Mouse (Mus musculus) midbrain, embryonic 11.5 days (tissue): Measurements from ENCODE around the gene Sorcs2. TPM values are rescaled to one million over a fixed set of nuclear protein-coding genes. Genes with fewer than 3 reads are reported as not detected.

Experiments used
- ATAC-seq: fragments of 200-750 bp; cut with Nextera tagmentation; 2 replicates; pipeline ENCODE4 v1.8.0; 2017; ENCODE audit warnings: moderate TSS enrichment, moderate library complexity; ENCODE audit not compliant: low FRiP score
- DNase-seq: peaks from one replicate; pipeline ENCODE4 v3.0.0; 2015; ENCODE audit warnings: low spot score; ENCODE audit errors: missing footprints
- H3K27ac ChIP-seq: fragments of 300-500 bp; sonication (generic); 2 replicates; pipeline ENCODE4 v1.5.1; 2014; ENCODE audit warnings: low read depth, low read length
- H3K27me3 ChIP-seq: fragments of 300-500 bp; sonication (generic); 2 replicates; pipeline ENCODE4 v1.6.1; 2014; ENCODE audit warnings: mild to moderate bottlenecking, low read length, moderate library complexity, mixed read lengths; ENCODE audit not compliant: control insufficient read depth, insufficient read depth
- H3K36me3 ChIP-seq: fragments of 300-500 bp; sonication (generic); 2 replicates; pipeline ENCODE4 v1.6.1; 2014; ENCODE audit warnings: mild to moderate bottlenecking, low read length, moderate library complexity, mixed read lengths; ENCODE audit not compliant: control insufficient read depth, insufficient read depth
- H3K4me1 ChIP-seq: fragments of 300-500 bp; sonication (generic); 2 replicates; pipeline ENCODE4 v1.6.1; 2014; ENCODE audit warnings: low read length; ENCODE audit not compliant: control insufficient read depth, insufficient read depth
- H3K4me2 ChIP-seq: fragments of 300-500 bp; sonication (generic); 2 replicates; pipeline ENCODE4 v1.6.1; 2014; ENCODE audit warnings: mild to moderate bottlenecking, moderate library complexity
- H3K4me3 ChIP-seq: fragments of 300-500 bp; sonication (generic); 2 replicates; pipeline ENCODE4 v1.5.1; 2014; ENCODE audit warnings: low read depth, low read length
- H3K9ac ChIP-seq: fragments of 300-500 bp; sonication (generic); 2 replicates; pipeline ENCODE4 v1.6.1; 2014; ENCODE audit warnings: low read length
- H3K9me3 ChIP-seq: fragments of 300-500 bp; sonication (generic); 2 replicates; pipeline ENCODE4 v1.6.1; 2016; ENCODE audit warnings: low read length; ENCODE audit not compliant: control insufficient read depth
- WGBS: fragments of 180-500 bp; shearing (Covaris S2); extraction: QIAGEN DNeasy Blood & Tissue Kit; methylation state at CpG from one replicate; pipeline ENCODE4 v1.1.7; 2014; 5-methylcytosine and 5-hydroxymethylcytosine counted together
- polyA plus RNA-seq: library from polyadenylated mRNA; unstranded; fragments of >200 nt; fragmentation: Nextera tagmentation; extraction: Ambion mirVana; gene quantifications from 2 replicates; pipeline ENCODE4 v1.2.1, GENCODE M21; 2014

The Sorcs2 gene
- polyA plus RNA-seq, 1 experiment from 2014 or later, result 7.3 TPM

GRCm38 (mm10) chr5:36195436-36195835 lies 202.5 kb downstream of the Sorcs2 start:
- Histone ChIP-seq H3K4me3 (no peak overlapping the region), H3K9ac (no peak overlapping the region), H3K27ac (no peak overlapping the region), H3K36me3 (no peaks in the 10 kb centered on the region), H3K27me3 (no peaks in the 10 kb centered on the region), H3K4me2 (no peak overlapping the region), H3K9me3 (no peaks in the 10 kb centered on the region), H3K4me1 (peaks cover 15% of the 10 kb centered on the region)
- WGBS, result 86% methylated on average over 4 of the region's 4 CpGs
- ATAC-seq, result peak; percentile 33; the same call in 1 of the 2 replicates
- DNase-seq, result no peak

GRCm38 (mm10) chr5:36194631-36195030 lies 203.3 kb downstream of the Sorcs2 start:
- Histone ChIP-seq H3K27me3 (no peaks in the 10 kb centered on the region), H3K36me3 (no peaks in the 10 kb centered on the region), H3K4me3 (no peak overlapping the region), H3K9ac (peak overlapping the region; percentile 24; the same call in 1 of the 2 replicates), H3K4me2 (no peak overlapping the region), H3K27ac (no peak overlapping the region), H3K4me1 (peaks cover 19% of the 10 kb centered on the region), H3K9me3 (no peaks in the 10 kb centered on the region)
- DNase-seq (peak; percentile 89), ATAC-seq (peak; percentile 28; the same call in 1 of the 2 replicates)
- 49% methylated on average over 4 of the region's 4 CpGs for WGBS

- Histone ChIP-seq H3K27ac (no peak overlapping the region), H3K4me1 (peaks cover 19% of the 10 kb centered on the region), H3K27me3 (no peaks in the 10 kb centered on the region), H3K4me2 (no peak overlapping the region), H3K36me3 (no peaks in the 10 kb centered on the region), H3K9ac (no peak overlapping the region), H3K4me3 (no peak overlapping the region), H3K9me3 (no peaks in the 10 kb centered on the region)
- ATAC-seq, result no peak
- DNase-seq, result no peak
- WGBS, result 64% methylated on average over 2 of the region's 2 CpGs
These were observed 205.3 kb downstream of the Sorcs2 start for GRCm38 (mm10) chr5:36192677-36193076.

GRCm38 (mm10) chr5:36191876-36192275 lies 206.1 kb downstream of the Sorcs2 start:
- 91% methylated on average over 3 of the region's 3 CpGs for whole genome bisulfite sequencing
- Histone ChIP-seq H3K9me3 (no peaks in the 10 kb centered on the region), H3K27me3 (no peaks in the 10 kb centered on the region), H3K4me3 (no peak overlapping the region), H3K4me2 (no peak overlapping the region), H3K4me1 (peaks cover 21% of the 10 kb centered on the region), H3K9ac (no peak overlapping the region), H3K36me3 (no peaks in the 10 kb centered on the region), H3K27ac (no peak overlapping the region)
- ATAC-seq (no peak), DNase-seq (no peak)

- WGBS, result 90% methylated on average over 4 of the region's 4 CpGs
- H3K27ac ChIP-seq, result no peak overlapping the region
- H3K27me3 ChIP-seq, result no peaks in the 10 kb centered on the region
- H3K4me2 ChIP-seq, result no peak overlapping the region
- H3K4me1 ChIP-seq, result peaks cover 21% of the 10 kb centered on the region
- H3K9me3 ChIP-seq, result no peaks in the 10 kb centered on the region
- no peak overlapping the region for H3K9ac ChIP-seq
- H3K36me3 ChIP-seq, result no peaks in the 10 kb centered on the region
- H3K4me3 ChIP-seq, result no peak overlapping the region
- DNase-seq, result no peak
- no peak for ATAC-seq
These were observed 206.7 kb downstream of the Sorcs2 start for GRCm38 (mm10) chr5:36191285-36191684.

- Histone ChIP-seq H3K4me1 (peaks cover 8% of the 10 kb centered on the region; the same call in 1 of the 2 replicates), H3K27ac (no peak overlapping the region), H3K27me3 (no peaks in the 10 kb centered on the region), H3K9me3 (no peaks in the 10 kb centered on the region), H3K4me2 (no peak overlapping the region), H3K36me3 (no peaks in the 10 kb centered on the region), H3K4me3 (no peak overlapping the region), H3K9ac (no peak overlapping the region)
- DNase-seq, result no peak
- no peak for ATAC-seq
- WGBS, result 90% methylated on average over 4 of the region's 4 CpGs
These were observed 209.6 kb downstream of the Sorcs2 start for GRCm38 (mm10) chr5:36188310-36188709.

GRCm38 (mm10) chr5:36186294-36187053 lies 211.5 kb downstream of the Sorcs2 start:
- DNase-seq, result no peak
- 69% methylated on average over 8 of the region's 8 CpGs for WGBS
- no peaks in the 10 kb centered on the region for H3K36me3 ChIP-seq
- H3K27ac ChIP-seq, result no peak overlapping the region
- no peak overlapping the region for H3K4me2 ChIP-seq
- H3K27me3 ChIP-seq, result no peaks in the 10 kb centered on the region
- H3K4me3 ChIP-seq, result no peak overlapping the region
- peaks cover 6% of the 10 kb centered on the region; the same call in 1 of the 2 replicates for H3K4me1 ChIP-seq
- no peak overlapping the region for H3K9ac ChIP-seq
- no peaks in the 10 kb centered on the region for H3K9me3 ChIP-seq
- ATAC-seq, result no peak

GRCm38 (mm10) chr5:36182326-36182725 lies 215.6 kb downstream of the Sorcs2 start:
- Histone ChIP-seq H3K9me3 (no peaks in the 10 kb centered on the region), H3K4me2 (no peak overlapping the region), H3K27me3 (no peaks in the 10 kb centered on the region), H3K27ac (no peak overlapping the region), H3K4me3 (no peak overlapping the region), H3K36me3 (no peaks in the 10 kb centered on the region), H3K4me1 (no peaks in the 10 kb centered on the region), H3K9ac (no peak overlapping the region)
- no peak for DNase-seq
- 89% methylated on average over 7 of the region's 7 CpGs for WGBS
- no peak for ATAC-seq

- Histone ChIP-seq H3K27me3 (no peaks in the 10 kb centered on the region), H3K27ac (no peak overlapping the region), H3K4me1 (peaks cover 8% of the 10 kb centered on the region), H3K36me3 (no peaks in the 10 kb centered on the region), H3K4me2 (no peak overlapping the region), H3K9me3 (no peaks in the 10 kb centered on the region), H3K4me3 (no peak overlapping the region), H3K9ac (no peak overlapping the region)
- ATAC-seq (no peak), DNase-seq (no peak)
- 83% methylated on average over 5 of the region's 5 CpGs for WGBS
These were observed 218.2 kb downstream of the Sorcs2 start for GRCm38 (mm10) chr5:36179708-36180107.
